Mouse (Mus musculus) heart, embryonic 13.5 days (tissue): ENCODE data around the gene Slc9b1. TPM values are rescaled to one million over a fixed set of nuclear protein-coding genes. Genes with fewer than 3 reads are reported as not detected.

Experiments used
- ATAC-seq: fragments of 200-750 bp; cut with Nextera tagmentation; 2 replicates; pipeline ENCODE4 v1.8.0; 2017; ENCODE audit warnings: moderate TSS enrichment; ENCODE audit not compliant: insufficient number of reproducible peaks, low FRiP score, low TSS enrichment; ENCODE audit errors: extremely low read depth
- H3K27ac ChIP-seq: fragments of 300-500 bp; sonication (generic); replicated peaks from 2 replicates; pipeline ENCODE4 v1.5.1; 2015; ENCODE audit warnings: moderate library complexity, mild to moderate bottlenecking, inconsistent platforms
- H3K27me3 ChIP-seq: fragments of 300-500 bp; sonication (generic); replicated peaks from 2 replicates; pipeline ENCODE4 v1.6.1; 2015; ENCODE audit warnings: mild to moderate bottlenecking, inconsistent platforms
- H3K36me3 ChIP-seq: fragments of 300-500 bp; sonication (generic); 2 replicates; pipeline ENCODE4 v1.6.1; 2015; ENCODE audit warnings: mild to moderate bottlenecking, inconsistent platforms
- H3K4me1 ChIP-seq: fragments of 300-500 bp; sonication (generic); 2 replicates; pipeline ENCODE4 v1.6.1; 2015; ENCODE audit warnings: inconsistent platforms
- H3K4me2 ChIP-seq: fragments of 300-500 bp; sonication (generic); 2 replicates; pipeline ENCODE4 v1.6.1; 2015; ENCODE audit warnings: inconsistent platforms, mild to moderate bottlenecking, moderate library complexity
- H3K4me3 ChIP-seq: fragments of 300-500 bp; sonication (generic); 2 replicates; pipeline ENCODE4 v1.5.1; 2015; ENCODE audit warnings: moderate library complexity, mild to moderate bottlenecking, inconsistent platforms
- H3K9ac ChIP-seq: fragments of 300-500 bp; sonication (generic); 2 replicates; pipeline ENCODE4 v1.6.1; 2015; ENCODE audit warnings: inconsistent platforms, mild to moderate bottlenecking, moderate library complexity
- H3K9me3 ChIP-seq: fragments of 300-500 bp; sonication (generic); 2 replicates; pipeline ENCODE4 v1.6.1; 2016; ENCODE audit warnings: inconsistent platforms
- WGBS: fragments of 180-500 bp; shearing (Covaris S2); methylation state at CpG from one replicate; pipeline ENCODE4 v1.1.7; 2015; ENCODE audit warnings: mixed read lengths; 5-methylcytosine and 5-hydroxymethylcytosine counted together
- polyA plus RNA-seq: library from polyadenylated mRNA; unstranded; fragments of >200 nt; fragmentation: Nextera tagmentation; extraction: Ambion mirVana; gene quantifications from 2 replicates; pipeline ENCODE4 v1.2.1, GENCODE M21; 2015

The Slc9b1 gene
- polyA plus RNA-seq, 1 experiment from 2014 or later = not detected

GRCm38 (mm10) chr3:135324354-135324753 lies 23.5 kb upstream of the Slc9b1 start:
- no peak overlapping the region for H3K9ac ChIP-seq
- H3K27ac ChIP-seq = no peak overlapping the region
- H3K4me3 ChIP-seq = no peak overlapping the region
- WGBS = 73% methylated on average over 6 of the region's 6 CpGs
- ATAC-seq = no peak
- H3K9me3 ChIP-seq = no peaks in the 10 kb centered on the region
- H3K27me3 ChIP-seq = no peaks in the 10 kb centered on the region
- no peaks in the 10 kb centered on the region for H3K36me3 ChIP-seq
- H3K4me2 ChIP-seq = no peak overlapping the region
- no peaks in the 10 kb centered on the region for H3K4me1 ChIP-seq

GRCm38 (mm10) chr3:135327176-135327575 lies 20.7 kb upstream of the Slc9b1 start:
- H3K9me3 ChIP-seq = no peaks in the 10 kb centered on the region
- WGBS = 66% methylated on average over 6 of the region's 6 CpGs
- no peak overlapping the region for H3K9ac ChIP-seq
- H3K36me3 ChIP-seq = no peaks in the 10 kb centered on the region
- no peaks in the 10 kb centered on the region for H3K4me1 ChIP-seq
- no peaks in the 10 kb centered on the region for H3K27me3 ChIP-seq
- no peak for ATAC-seq
- H3K4me2 ChIP-seq = no peak overlapping the region
- no peak overlapping the region for H3K27ac ChIP-seq
- H3K4me3 ChIP-seq = no peak overlapping the region

- H3K4me1 ChIP-seq = no peaks in the 10 kb centered on the region
Observed at GRCm38 (mm10) chr3:135327601-135328000, 20.2 kb upstream of the Slc9b1 start.

GRCm38 (mm10) chr3:135328560-135328959 lies 19.3 kb upstream of the Slc9b1 start:
- Histone ChIP-seq H3K9me3 (no peaks in the 10 kb centered on the region), H3K4me3 (no peak overlapping the region), H3K36me3 (no peaks in the 10 kb centered on the region), H3K27ac (no peak overlapping the region), H3K27me3 (no peaks in the 10 kb centered on the region), H3K4me1 (no peaks in the 10 kb centered on the region), H3K4me2 (no peak overlapping the region), H3K9ac (no peak overlapping the region)
- ATAC-seq = no peak
- WGBS = 39% methylated on average over 3 of the region's 3 CpGs

More at GRCm38 (mm10) chr3:135327601-135328000, 20.2 kb upstream of the Slc9b1 start:
- Histone ChIP-seq H3K27me3 (no peaks in the 10 kb centered on the region), H3K9ac (no peak overlapping the region), H3K27ac (no peak overlapping the region), H3K4me2 (no peak overlapping the region), H3K4me3 (no peak overlapping the region), H3K9me3 (no peaks in the 10 kb centered on the region), H3K36me3 (no peaks in the 10 kb centered on the region)
- WGBS = 61% methylated on average over 2 of the region's 2 CpGs
- ATAC-seq = no peak

- no peak overlapping the region for H3K27ac ChIP-seq
- no peaks in the 10 kb centered on the region for H3K27me3 ChIP-seq
- H3K4me1 ChIP-seq = no peaks in the 10 kb centered on the region
- no peak overlapping the region for H3K4me3 ChIP-seq
- H3K4me2 ChIP-seq = no peak overlapping the region
- no peaks in the 10 kb centered on the region for H3K36me3 ChIP-seq
- no peak overlapping the region for H3K9ac ChIP-seq
- no peak for ATAC-seq
- H3K9me3 ChIP-seq = no peaks in the 10 kb centered on the region
Observed at GRCm38 (mm10) chr3:135332691-135333090, 15.1 kb upstream of the Slc9b1 start.

- Histone ChIP-seq H3K9me3 (no peaks in the 10 kb centered on the region), H3K27ac (no peak overlapping the region), H3K4me3 (no peak overlapping the region), H3K27me3 (no peaks in the 10 kb centered on the region), H3K4me1 (no peaks in the 10 kb centered on the region), H3K9ac (no peak overlapping the region), H3K4me2 (no peak overlapping the region), H3K36me3 (no peaks in the 10 kb centered on the region)
- no peak for ATAC-seq
- 34% methylated on average over 4 of the region's 4 CpGs for WGBS
Observed at GRCm38 (mm10) chr3:135333763-135334162, 14.1 kb upstream of the Slc9b1 start.

- H3K4me1 ChIP-seq = no peaks in the 10 kb centered on the region
- H3K36me3 ChIP-seq = no peaks in the 10 kb centered on the region
- no peak overlapping the region for H3K4me3 ChIP-seq
- no peak overlapping the region for H3K27ac ChIP-seq
- ATAC-seq = no peak
- no peak overlapping the region for H3K9ac ChIP-seq
- no peak overlapping the region for H3K4me2 ChIP-seq
- H3K9me3 ChIP-seq = no peaks in the 10 kb centered on the region
- H3K27me3 ChIP-seq = no peaks in the 10 kb centered on the region
Observed at GRCm38 (mm10) chr3:135349022-135349421, 1.2 kb downstream of the Slc9b1 start.

- ATAC-seq = no peak
- no peak overlapping the region for H3K4me2 ChIP-seq
- no peaks in the 10 kb centered on the region for H3K9me3 ChIP-seq
- no peaks in the 10 kb centered on the region for H3K27me3 ChIP-seq
- no peak overlapping the region for H3K27ac ChIP-seq
- H3K4me3 ChIP-seq = no peak overlapping the region
- WGBS = 81% methylated on average over 3 of the region's 3 CpGs
- no peak overlapping the region for H3K9ac ChIP-seq
- no peaks in the 10 kb centered on the region for H3K36me3 ChIP-seq
- no peaks in the 10 kb centered on the region for H3K4me1 ChIP-seq
Observed at GRCm38 (mm10) chr3:135351857-135352256, 4.0 kb downstream of the Slc9b1 start.

- 81% methylated on average over 4 of the region's 4 CpGs for WGBS
- Histone ChIP-seq H3K9me3 (no peaks in the 10 kb centered on the region), H3K36me3 (no peaks in the 10 kb centered on the region), H3K4me3 (no peak overlapping the region), H3K4me2 (no peak overlapping the region), H3K27me3 (no peaks in the 10 kb centered on the region), H3K4me1 (no peaks in the 10 kb centered on the region), H3K27ac (no peak overlapping the region), H3K9ac (no peak overlapping the region)
- no peak for ATAC-seq
Observed at GRCm38 (mm10) chr3:135357394-135357793, 9.6 kb downstream of the Slc9b1 start.

- no peaks in the 10 kb centered on the region for H3K9me3 ChIP-seq
Observed at GRCm38 (mm10) chr3:135375836-135376235, 28.0 kb downstream of the Slc9b1 start.

GRCm38 (mm10) chr3:135377445-135377844 lies 29.6 kb downstream of the Slc9b1 start:
- no peak for ATAC-seq
- no peaks in the 10 kb centered on the region for H3K9me3 ChIP-seq
- no peaks in the 10 kb centered on the region for H3K36me3 ChIP-seq
- H3K9ac ChIP-seq = no peak overlapping the region
- no peak overlapping the region for H3K27ac ChIP-seq
- no peaks in the 10 kb centered on the region for H3K27me3 ChIP-seq
- H3K4me3 ChIP-seq = no peak overlapping the region
- H3K4me1 ChIP-seq = no peaks in the 10 kb centered on the region
- no peak overlapping the region for H3K4me2 ChIP-seq
- WGBS = 73% methylated on average over 10 of the region's 10 CpGs

More at GRCm38 (mm10) chr3:135375836-135376235, 28.0 kb downstream of the Slc9b1 start:
- Histone ChIP-seq H3K4me3 (no peak overlapping the region), H3K36me3 (no peaks in the 10 kb centered on the region), H3K4me2 (no peak overlapping the region), H3K27me3 (no peaks in the 10 kb centered on the region), H3K4me1 (no peaks in the 10 kb centered on the region), H3K27ac (no peak overlapping the region), H3K9ac (no peak overlapping the region)
- no peak for ATAC-seq
- WGBS = 73% methylated on average over 3 of the region's 3 CpGs

GRCm38 (mm10) chr3:135379868-135380267 lies 32.0 kb downstream of the Slc9b1 start:
- H3K4me2 ChIP-seq = no peak overlapping the region
- no peaks in the 10 kb centered on the region for H3K36me3 ChIP-seq
- WGBS = 76% methylated on average over 4 of the region's 4 CpGs
- no peak overlapping the region for H3K9ac ChIP-seq
- H3K27me3 ChIP-seq = no peaks in the 10 kb centered on the region
- no peaks in the 10 kb centered on the region for H3K4me1 ChIP-seq
- H3K9me3 ChIP-seq = no peaks in the 10 kb centered on the region
- no peak for ATAC-seq
- H3K27ac ChIP-seq = no peak overlapping the region
- no peak overlapping the region for H3K4me3 ChIP-seq
